In the genomic region with DNA sequence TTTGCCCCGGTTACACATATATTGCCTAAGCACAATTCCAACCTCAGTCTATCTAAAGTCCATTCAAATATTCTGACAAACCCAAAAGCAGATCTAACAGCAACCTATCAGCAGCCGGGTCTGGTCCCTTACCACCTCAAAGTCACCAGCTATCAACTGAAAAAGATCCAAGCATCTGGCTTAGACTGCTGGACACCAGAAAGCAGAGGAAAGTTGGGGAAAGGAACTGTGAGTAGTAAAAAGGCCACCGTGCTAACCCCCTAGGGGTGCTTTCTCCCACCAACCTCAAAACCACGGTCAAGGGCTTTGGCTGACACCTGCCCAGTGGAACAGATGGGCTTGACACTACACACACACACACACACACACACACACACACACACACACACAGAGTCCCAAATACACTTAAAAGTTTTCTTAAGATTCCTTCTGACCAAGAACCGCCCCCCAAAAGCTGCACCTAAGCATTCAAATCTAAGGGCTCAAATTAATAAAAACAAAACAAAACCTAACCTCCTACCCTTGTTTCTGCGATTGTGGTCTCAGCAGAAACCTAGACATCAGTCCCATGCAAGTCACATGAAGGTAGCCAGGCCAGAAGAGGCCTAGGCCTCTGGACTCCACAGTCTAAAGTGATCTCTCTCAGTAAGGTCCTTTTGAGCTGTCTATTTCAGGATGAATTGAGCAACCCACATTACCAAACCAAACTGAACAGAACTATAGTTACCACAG, we compare ENCODE assay signal across 7 mouse cellular contexts. TPM values are rescaled to one million over a fixed set of nuclear protein-coding genes. Genes with fewer than 3 reads are reported as not detected.
DNase-seq lines count a peak whose midpoint lies in the region; ATAC-seq and TF ChIP-seq lines count a peak whose summit lies in the region.

No protein-coding gene starts in this region.

- peak overlapping the region; percentile 91 for H3K27ac ChIP-seq in CH12.LX (ENCODE audit: insufficient read depth, low read depth)
- H3K27ac ChIP-seq in heart, postnatal 0 days (ENCODE audit: low read depth), result peak overlapping the region; percentile 97
- H3K27ac ChIP-seq in lung, postnatal 0 days (ENCODE audit: low read length), result peak overlapping the region; percentile 98

- no peak for TF ChIP-seq EP300 in CH12.LX (IDR thresholded peaks at IDR 0.05; ENCODE audit: low read length)
- no peak for TF ChIP-seq EP300 in heart, postnatal 0 days (IDR thresholded peaks at IDR 0.05; ENCODE audit: low read depth)
- no peak for TF ChIP-seq EP300 in lung, postnatal 0 days (IDR thresholded peaks at IDR 0.05)

- no peaks in the 10 kb centered on the region for H3K9me3 ChIP-seq in CH12.LX (replicated peaks; ENCODE audit: low read length)
- no peaks in the 10 kb centered on the region for H3K9me3 ChIP-seq in heart, postnatal 0 days (replicated peaks; ENCODE audit: control insufficient read depth, low read length)
- H3K9me3 ChIP-seq in lung, postnatal 0 days (ENCODE audit: low read length), result no peaks in the 10 kb centered on the region

- dilution Hi-C loops in CH12.LX (cut with MboI; ENCODE audit: extremely low pct_ligation_motif_present, extremely low pct_unique_long_range_greater_than_20kb, low sequenced_read_pairs), result no loop called here

- H3K79me2 ChIP-seq in CH12.LX (replicated peaks; ENCODE audit: control insufficient read depth, extremely low read depth, insufficient read depth, poor library complexity, severe bottlenecking), result peaks cover 66% of the 10 kb centered on the region

- in situ Hi-C loops in CH12.LX (cut with MboI; ENCODE audit: low pct_ligation_motif_present, low pct_unique_long_range_greater_than_20kb, low sequenced_read_pairs), result no loop called here

- TF ChIP-seq CTCF in CH12.LX (conservative IDR thresholded peaks at IDR 0.05 in 1 of 2, IDR thresholded peaks at IDR 0.05 in 1 of 2; ENCODE audit: low read depth in 2 of 2, low read length in 2 of 2), result no peak
- TF ChIP-seq CTCF in heart, postnatal 0 days (IDR thresholded peaks at IDR 0.05; ENCODE audit: low read depth), result no peak
- no peak for TF ChIP-seq CTCF in lung, postnatal 0 days (IDR thresholded peaks at IDR 0.05)

- H3K4me2 ChIP-seq in CH12.LX (ENCODE audit: insufficient read depth, low read depth, poor library complexity, severe bottlenecking), result peak overlapping the region; percentile 66
- H3K4me2 ChIP-seq in heart, postnatal 0 days (ENCODE audit: low read depth, low read length), result peak overlapping the region; percentile 70
- H3K4me2 ChIP-seq in lung, postnatal 0 days (replicated peaks; ENCODE audit: low read depth, low read length), result peak overlapping the region; percentile 63

- H3K4me1 ChIP-seq in CH12.LX (ENCODE audit: control insufficient read depth in 1 of 2, insufficient read depth in 2 of 2), result peaks cover 21 to 58% of the 10 kb centered on the region in 2 experiments
- H3K4me1 ChIP-seq in heart, postnatal 0 days (ENCODE audit: control insufficient read depth, insufficient read depth), result peaks cover 48% of the 10 kb centered on the region
- H3K4me1 ChIP-seq in lung, postnatal 0 days (ENCODE audit: insufficient read depth, low read depth, low read length), result peaks cover 44% of the 10 kb centered on the region

- no peak for ATAC-seq in heart, postnatal 0 days (ENCODE audit: insufficient read depth, low read depth)
- no peak for ATAC-seq in lung, postnatal 0 days
- ATAC-seq in inflammation-experienced regulatory T-cells, adult 6 months, result no peak

- WGBS in heart, postnatal 0 days, result 25% methylated on average over 6 of the region's 6 CpGs
- 37% methylated on average over 6 of the region's 6 CpGs for WGBS in lung, postnatal 0 days

- H3K4me3 ChIP-seq in CH12.LX (replicated peaks in 1 of 3; ENCODE audit: low read depth in 2 of 3, low read length in 2 of 3, poor library complexity in 1 of 3), result peak overlapping the region; percentile 92 to 99 (median 92)
- peak overlapping the region; percentile 82 for H3K4me3 ChIP-seq in heart, postnatal 0 days (ENCODE audit: low read depth, low read length)
- peak overlapping the region; percentile 87 for H3K4me3 ChIP-seq in lung, postnatal 0 days (ENCODE audit: low read depth, low read length)

- no peak for TF ChIP-seq POLR2A in CH12.LX (IDR thresholded peaks at IDR 0.05; ENCODE audit: low read depth, low read length)

- peaks cover 4 to 39% of the 10 kb centered on the region in 2 experiments for H3K36me3 ChIP-seq in CH12.LX (replicated peaks in 1 of 2; ENCODE audit: control insufficient read depth in 1 of 2, insufficient read depth in 1 of 2, low read length in 1 of 2)
- H3K36me3 ChIP-seq in heart, postnatal 0 days (replicated peaks; ENCODE audit: control insufficient read depth, insufficient read depth, low read length), result no peaks in the 10 kb centered on the region; the same call in 1 of the 2 replicates
- peaks cover 4% of the 10 kb centered on the region; the same call in 1 of the 2 replicates for H3K36me3 ChIP-seq in lung, postnatal 0 days (ENCODE audit: insufficient read depth, low read length)

- H3K27me3 ChIP-seq in CH12.LX (replicated peaks), result no peaks in the 10 kb centered on the region
- no peaks in the 10 kb centered on the region for H3K27me3 ChIP-seq in heart, postnatal 0 days (ENCODE audit: control insufficient read depth, insufficient read depth, low read length)
- no peaks in the 10 kb centered on the region for H3K27me3 ChIP-seq in lung, postnatal 0 days (replicated peaks; ENCODE audit: insufficient read depth, low read length)

- no peak for TF ChIP-seq RAD21 in CH12.LX (IDR thresholded peaks at IDR 0.05; ENCODE audit: low read depth, low read length)

- H3K9ac ChIP-seq in CH12.LX (ENCODE audit: insufficient read depth, low read depth), result peak overlapping the region; percentile 81
- peak overlapping the region; percentile 89 for H3K9ac ChIP-seq in heart, postnatal 0 days (replicated peaks; ENCODE audit: low read depth, low read length)
- peak overlapping the region; percentile 94 for H3K9ac ChIP-seq in lung, postnatal 0 days (replicated peaks; ENCODE audit: low read depth)

- DNase-seq in 416B (ENCODE audit: low read depth) (peak; percentile 81), CH12.LX (ENCODE audit: extremely low read depth) (no peak)
- DNase-seq in heart, postnatal 0 days (ENCODE audit: low spot score), result no peak
- peak; percentile 71 for DNase-seq in lung, postnatal 0 days (ENCODE audit: low spot score)
- no peak for DNase-seq in spleen, postnatal 14 days (ENCODE audit: low spot score in 2 of 2)
- no peak for DNase-seq in adrenal gland, postnatal 25 days

TF ChIP-seq in CH12.LX, 34 proteins besides CTCF, POLR2A, EP300 and RAD21:
- TF ChIP-seq MAFK (IDR thresholded peaks at IDR 0.05; ENCODE audit: insufficient replicate concordance, low read length) (0 out of 2 replicates have a peak, but pooled peaks have one; percentile 38), KAT2A (IDR thresholded peaks at IDR 0.05; ENCODE audit: insufficient replicate concordance, low read length) (no peak), SIN3A (IDR thresholded peaks at IDR 0.05; ENCODE audit: low read length) (peak; percentile 45; the same call in 1 of the 2 replicates), MXI1 (IDR thresholded peaks at IDR 0.05; ENCODE audit: low read depth, low read length) (peak; percentile 41; the same call in 1 of the 2 replicates), ETS1 (conservative IDR thresholded peaks at IDR 0.05; ENCODE audit: low read depth, low read length) (peak; percentile 43; the same call in 1 of the 2 replicates), TCF12 (IDR thresholded peaks at IDR 0.05; ENCODE audit: low read depth, low read length) (peak; percentile 75)

RNA-seq across cellular contexts. Expression of a gene that starts 2.6 kb away (rescaled TPM):
- total RNA-seq in CH12.LX (2012; rRNA removed) (39.5 and 46.6 TPM in 2 replicates), CH12.LX (2014; rRNA removed) (59.6 and 66.6 TPM in 2 replicates)
- polyA plus RNA-seq in CH12.LX (2012; ENCODE audit: insufficient read length, low read depth), result 72.4 and 80.2 TPM in 2 replicates
- total RNA-seq in heart, postnatal 0 days (2014; rRNA removed; ENCODE audit: low replicate concordance), result 125 and 129 TPM in 2 replicates
- 49.6 and 50.3 TPM in 2 replicates for polyA plus RNA-seq in heart, postnatal 0 days (2015; fragmentation: Nextera tagmentation; extraction: Ambion mirVana)
- polyA plus RNA-seq in lung, postnatal 0 days (2015; fragmentation: Nextera tagmentation; extraction: Ambion mirVana), result 82.9 and 89.4 TPM in 2 replicates
- 10 to 100 TPM; 47.2 to 79.0 (median 56.0) TPM for polyA plus RNA-seq in inflammation-experienced regulatory T-cells, adult 6 months (2017; shearing (Covaris generic))
- 70.1 and 91.5 TPM in 2 replicates for total RNA-seq in adrenal gland, postnatal 25 days (2021)

Comparison
In these comparisons a context has a peak if more than half of its experiments do, and no peak if none do; other contexts are left out.
1. DNase-seq: peak in 416B (single experiment) and lung, postnatal 0 days (single experiment); none in CH12.LX (single experiment), heart, postnatal 0 days (single experiment), spleen, postnatal 14 days (0 of 2) and adrenal gland, postnatal 25 days (single experiment).
2. Peak in every context shown above with its lines, with median percentiles within 50 percentile points of each other: H3K27ac ChIP-seq, H3K4me2 ChIP-seq, H3K4me3 ChIP-seq and H3K9ac ChIP-seq.